Mouse (Mus musculus): ENCODE data around the gene Zfp652.

GRCm38 (mm10) chr11:95769208-95769607 lies 56.7 kb downstream of the Zfp652 start:
- TF ChIP-seq CTCF (IDR thresholded peaks at IDR 0.05; ENCODE audit: borderline replicate concordance, control insufficient read depth, extremely low read depth, insufficient read depth, low read length, poor library complexity): no peak
- no peak for TF ChIP-seq POLR2A (IDR thresholded peaks at IDR 0.05; ENCODE audit: control insufficient read depth, extremely low read depth, insufficient read depth, low read length, poor library complexity)

All from thymus, adult 2 months (tissue).